Mouse (Mus musculus) kidney, embryonic 15.5 days (tissue): ENCODE data around the gene Pex7. TPM values are rescaled to one million over a fixed set of nuclear protein-coding genes. Genes with fewer than 3 reads are reported as not detected.

Source experiments
- ATAC-seq: fragments of 200-750 bp; cut with Nextera tagmentation; replicated peaks from 2 replicates; pipeline ENCODE4 v1.8.0; 2017; ENCODE audit warnings: moderate TSS enrichment; ENCODE audit not compliant: low FRiP score
- H3K27ac ChIP-seq: fragments of 300-500 bp; sonication (generic); 2 replicates; pipeline ENCODE4 v1.5.1; 2015; ENCODE audit warnings: mild to moderate bottlenecking, inconsistent platforms
- H3K27me3 ChIP-seq: fragments of 300-500 bp; sonication (generic); 2 replicates; pipeline ENCODE4 v1.6.1; 2015; ENCODE audit warnings: inconsistent platforms
- H3K36me3 ChIP-seq: fragments of 300-500 bp; sonication (generic); 2 replicates; pipeline ENCODE4 v1.6.1; 2015; ENCODE audit warnings: inconsistent platforms
- H3K4me1 ChIP-seq: fragments of 300-500 bp; sonication (generic); 2 replicates; pipeline ENCODE4 v1.6.1; 2015; ENCODE audit warnings: inconsistent platforms
- H3K4me2 ChIP-seq: fragments of 300-500 bp; sonication (generic); 2 replicates; pipeline ENCODE4 v1.6.1; 2015; ENCODE audit warnings: moderate library complexity, mild to moderate bottlenecking, inconsistent platforms
- H3K4me3 ChIP-seq: fragments of 300-500 bp; sonication (generic); replicated peaks from 2 replicates; pipeline ENCODE4 v1.5.1; 2015; ENCODE audit warnings: mild to moderate bottlenecking, inconsistent platforms
- H3K9ac ChIP-seq: fragments of 300-500 bp; sonication (generic); 2 replicates; pipeline ENCODE4 v1.6.1; 2015; ENCODE audit warnings: mild to moderate bottlenecking, inconsistent platforms
- H3K9me3 ChIP-seq: fragments of 300-500 bp; sonication (generic); replicated peaks from 2 replicates; pipeline ENCODE4 v1.6.1; 2016; ENCODE audit warnings: inconsistent platforms
- WGBS: fragments of 180-500 bp; shearing (Covaris S2); methylation state at CpG from one replicate; pipeline ENCODE4 v1.1.7; 2015; ENCODE audit warnings: mixed read lengths; 5-methylcytosine and 5-hydroxymethylcytosine counted together
- polyA plus RNA-seq: library from polyadenylated mRNA; unstranded; fragments of >200 nt; fragmentation: Nextera tagmentation; extraction: Ambion mirVana; gene quantifications from 2 replicates; pipeline ENCODE4 v1.2.1, GENCODE M21; 2015

Pex7 gene
- polyA plus RNA-seq, 1 experiment from 2014 or later, result 36.0 TPM

GRCm38 (mm10) chr10:19831072-19831849 is 76.2 kb downstream of the Pex7 start:
- ATAC-seq, result no peak
- Histone ChIP-seq H3K27me3 (no peaks in the 10 kb centered on the region), H3K4me2 (no peak overlapping the region), H3K9ac (no peak overlapping the region), H3K36me3 (no peaks in the 10 kb centered on the region), H3K27ac (no peak overlapping the region), H3K4me3 (no peak overlapping the region), H3K4me1 (no peaks in the 10 kb centered on the region), H3K9me3 (no peaks in the 10 kb centered on the region)
- WGBS, result 70% methylated on average over 5 of the region's 5 CpGs

GRCm38 (mm10) chr10:19820986-19821385 is 86.5 kb downstream of the Pex7 start:
- no peaks in the 10 kb centered on the region for H3K9me3 ChIP-seq
- no peaks in the 10 kb centered on the region for H3K4me1 ChIP-seq
- no peak overlapping the region for H3K4me2 ChIP-seq
- no peak overlapping the region for H3K9ac ChIP-seq
- no peak overlapping the region for H3K27ac ChIP-seq
- WGBS, result 74% methylated on average over 3 of the region's 3 CpGs
- no peaks in the 10 kb centered on the region for H3K27me3 ChIP-seq
- no peak overlapping the region for H3K4me3 ChIP-seq
- H3K36me3 ChIP-seq, result no peaks in the 10 kb centered on the region
- no peak for ATAC-seq

- Histone ChIP-seq H3K27ac (no peak overlapping the region), H3K4me2 (no peak overlapping the region), H3K9me3 (no peaks in the 10 kb centered on the region), H3K27me3 (no peaks in the 10 kb centered on the region), H3K9ac (no peak overlapping the region), H3K4me1 (no peaks in the 10 kb centered on the region), H3K4me3 (no peak overlapping the region), H3K36me3 (no peaks in the 10 kb centered on the region)
- WGBS, result 60% methylated on average over 16 of the region's 16 CpGs
- ATAC-seq, result no peak
Measured at GRCm38 (mm10) chr10:19818723-19819355, 88.7 kb downstream of the Pex7 start.

DNA sequence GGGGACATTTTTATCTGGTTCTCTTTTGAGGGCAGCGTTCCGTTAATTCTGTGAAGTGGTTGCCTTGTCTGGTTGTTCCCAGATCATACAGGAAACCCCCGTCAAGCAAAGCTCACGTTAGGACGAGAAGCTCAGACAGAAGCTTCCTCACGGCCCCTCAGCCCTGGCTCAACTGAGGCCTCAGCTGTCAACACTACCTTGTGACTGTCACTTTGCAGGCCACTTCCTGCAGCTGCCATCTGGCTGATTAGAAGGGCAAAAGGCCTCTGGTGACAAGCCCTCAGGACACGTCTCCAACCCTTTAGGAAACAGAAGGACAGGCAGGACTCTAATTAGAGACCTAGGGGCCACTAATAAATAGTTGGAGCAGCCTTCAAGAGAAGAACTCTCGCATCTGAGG is 92.1 kb downstream of the Pex7 start:
- Histone ChIP-seq H3K4me1 (no peaks in the 10 kb centered on the region), H3K9ac (no peak overlapping the region), H3K27me3 (peaks cover 4% of the 10 kb centered on the region; the same call in 1 of the 2 replicates), H3K36me3 (no peaks in the 10 kb centered on the region), H3K9me3 (no peaks in the 10 kb centered on the region), H3K27ac (no peak overlapping the region), H3K4me3 (no peak overlapping the region), H3K4me2 (no peak overlapping the region)
- no peak for ATAC-seq
- WGBS, result 29% methylated on average over 8 of the region's 8 CpGs

DNA sequence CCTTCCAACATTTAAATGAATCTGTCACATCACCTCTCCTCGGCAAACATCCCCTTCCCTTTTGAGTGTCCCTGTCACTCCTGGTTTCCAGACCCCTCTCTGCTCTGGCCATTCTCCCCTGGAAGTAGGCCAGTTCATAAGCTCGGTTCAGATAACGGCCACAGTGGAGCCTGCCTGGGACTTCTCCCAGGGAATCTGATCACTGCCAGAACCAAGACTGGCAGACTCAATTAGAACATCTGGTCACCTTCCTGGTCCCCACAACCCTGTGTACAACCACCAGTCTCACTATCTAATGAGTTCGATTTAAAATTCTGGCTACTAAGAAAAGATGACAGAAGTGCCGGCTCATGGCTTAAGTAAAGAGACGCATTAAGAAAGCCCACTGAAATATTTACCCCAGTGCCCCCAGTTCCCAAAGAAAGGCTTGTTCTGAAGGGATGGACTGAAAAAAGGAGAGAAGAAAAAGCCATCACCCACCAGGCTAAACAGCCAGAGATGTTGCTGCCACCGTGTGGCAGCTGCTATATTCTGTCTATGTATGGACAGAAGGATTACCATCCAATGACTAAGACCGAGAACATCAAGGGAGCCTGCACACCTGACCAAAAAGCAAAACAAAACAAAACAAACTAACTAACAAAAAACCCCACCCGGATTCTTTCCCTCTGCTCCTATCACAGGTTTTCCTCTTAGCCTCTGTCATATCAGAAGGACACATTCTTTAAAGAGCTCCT is 95.9 kb downstream of the Pex7 start:
- Histone ChIP-seq H3K27me3 (peaks cover 4% of the 10 kb centered on the region; the same call in 1 of the 2 replicates), H3K9ac (no peak overlapping the region), H3K9me3 (no peaks in the 10 kb centered on the region), H3K4me1 (no peaks in the 10 kb centered on the region), H3K27ac (no peak overlapping the region), H3K4me3 (no peak overlapping the region), H3K4me2 (no peak overlapping the region), H3K36me3 (no peaks in the 10 kb centered on the region)
- no peak for ATAC-seq
- WGBS, result 60% methylated on average over 9 of the region's 9 CpGs

DNA sequence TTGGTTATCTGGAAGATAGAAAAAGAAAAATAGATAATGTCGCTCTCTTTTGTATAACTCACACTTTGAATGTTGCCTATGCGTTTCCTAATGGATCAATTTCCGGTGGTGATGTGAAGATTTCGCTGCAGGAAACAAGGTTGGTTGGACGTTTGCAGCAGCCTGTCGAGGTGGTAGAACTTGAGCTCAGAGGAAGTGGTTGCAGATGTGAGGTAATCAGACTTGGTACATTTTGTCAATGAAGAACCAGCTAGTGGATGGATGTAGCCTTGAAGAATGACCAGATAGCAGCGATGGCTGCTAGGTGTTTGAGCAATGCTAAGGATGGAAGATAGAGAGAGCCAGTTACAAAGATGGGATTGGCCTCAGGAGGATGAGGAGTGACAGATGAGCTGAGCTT is 102.7 kb downstream of the Pex7 start:
- Histone ChIP-seq H3K9me3 (no peaks in the 10 kb centered on the region), H3K36me3 (no peaks in the 10 kb centered on the region), H3K9ac (no peak overlapping the region), H3K4me1 (no peaks in the 10 kb centered on the region), H3K4me2 (no peak overlapping the region), H3K27me3 (no peaks in the 10 kb centered on the region), H3K4me3 (no peak overlapping the region), H3K27ac (no peak overlapping the region)
- ATAC-seq, result no peak
- 84% methylated on average over 7 of the region's 7 CpGs for WGBS

Other genes starting within 250 kb of the Pex7 start
- gene Il20ra, start 195.1 kb downstream of the Pex7 start, polyA plus RNA-seq, result 0.14 TPM in 1 of 2 replicates, not detected in the other
- 0.22 and 1.1 TPM in 2 replicates for gene Slc35d3, start 56.2 kb downstream of the Pex7 start, polyA plus RNA-seq
- 2.7 and 3.0 TPM in 2 replicates for gene Map3k5, start 26.8 kb upstream of the Pex7 start, polyA plus RNA-seq
- gene Map7, start 240.8 kb upstream of the Pex7 start, polyA plus RNA-seq, result 26.7 and 28.8 TPM in 2 replicates